Mouse (Mus musculus): ENCODE data around the gene Rab3il1.

Rab3il1 gene

DNA sequence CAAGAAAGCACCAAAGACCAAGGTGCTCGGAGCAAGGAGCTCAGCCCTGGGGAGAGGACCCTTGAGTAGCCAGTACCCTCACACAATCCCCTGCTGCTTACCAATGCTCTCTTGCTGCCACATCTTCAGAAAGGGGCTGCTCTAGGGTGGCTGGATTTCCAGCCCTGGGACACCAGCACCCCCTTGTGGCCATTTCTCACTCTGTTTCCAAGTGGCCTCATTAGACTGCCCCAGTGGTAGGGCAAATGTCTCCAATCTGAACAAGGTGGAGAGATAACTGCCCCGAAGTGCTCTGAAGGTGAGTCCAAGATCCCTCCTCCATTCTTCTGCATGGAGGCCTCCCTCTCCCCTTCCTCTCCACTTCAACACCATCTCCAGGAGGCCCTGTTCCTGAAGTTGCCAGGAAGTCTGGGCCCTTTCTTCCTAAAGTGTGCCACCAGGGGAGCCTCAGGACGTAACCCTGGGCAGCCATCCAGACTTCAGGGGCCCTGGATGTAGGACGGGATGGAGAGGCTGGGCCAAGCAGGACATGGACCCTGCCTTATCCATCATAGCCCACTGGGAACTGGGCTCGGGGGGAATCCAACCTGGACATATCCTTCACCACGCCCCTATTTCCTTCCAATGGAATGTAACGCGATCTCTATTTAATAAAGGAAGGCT lies 33.4 kb downstream of the Rab3il1 start:
- in situ Hi-C loops (cut with MboI; ENCODE audit: unreplicated experiment in 2 of 2), result loop anchor here (5.0 to 25.0 kb wide), 5 partner anchors 38 to 898 kb away; partner anchors contain the start of genes Asrgl1 (in 1 of the 2) and Fads1 (in 1 of the 2)

DNA sequence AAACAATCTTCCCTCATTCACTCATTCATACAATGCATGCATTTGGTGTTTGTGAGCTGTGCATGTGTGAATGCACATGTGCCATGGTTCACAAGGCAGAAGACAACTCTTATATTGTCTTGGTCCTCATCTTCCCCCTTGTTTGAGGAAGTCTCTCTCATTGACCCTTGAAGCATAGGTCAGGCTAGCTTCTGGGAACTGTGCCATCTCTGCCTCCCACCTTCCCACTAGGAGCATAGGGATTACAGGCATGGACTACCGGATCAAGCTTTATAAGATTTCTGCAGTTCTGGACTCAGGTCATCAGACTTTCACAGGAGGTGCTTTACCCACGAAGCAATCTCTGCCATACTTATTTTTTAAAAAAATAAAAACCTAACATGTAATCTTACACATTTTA lies 36.1 kb downstream of the Rab3il1 start:
- in situ Hi-C loops (cut with MboI; ENCODE audit: unreplicated experiment in 2 of 2), result loop anchor here (5.0 to 25.0 kb wide), 4 partner anchors 60 to 900 kb away; partner anchors contain the start of genes Asrgl1 (in 1 of the 2) and Fads1 (in 1 of the 2)

DNA sequence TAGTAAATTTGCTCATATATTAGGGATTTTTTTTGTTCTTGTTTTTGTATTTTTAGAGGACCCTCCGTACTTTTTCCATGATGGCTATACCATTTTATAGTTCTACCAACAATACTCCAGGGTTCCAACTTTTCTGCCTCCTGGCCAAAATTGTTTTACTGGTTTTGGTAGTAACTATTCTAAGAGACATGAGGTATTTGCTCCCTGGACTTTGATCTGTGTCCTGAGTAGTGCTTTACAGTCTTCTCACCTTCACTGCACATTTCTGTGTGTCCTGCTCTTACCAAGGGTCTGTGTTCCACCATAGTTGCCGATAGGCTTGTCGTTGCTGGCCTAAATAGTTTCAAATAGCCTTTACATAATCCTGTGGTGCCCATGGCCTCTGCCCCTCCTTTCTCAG lies 36.9 kb downstream of the Rab3il1 start:
- in situ Hi-C loops (cut with MboI; ENCODE audit: unreplicated experiment in 2 of 2), result loop anchor here (5.0 to 25.0 kb wide), 4 partner anchors 59 to 901 kb away; partner anchors contain the start of genes Asrgl1 (in 1 of the 2) and Fads1 (in 1 of the 2)

DNA sequence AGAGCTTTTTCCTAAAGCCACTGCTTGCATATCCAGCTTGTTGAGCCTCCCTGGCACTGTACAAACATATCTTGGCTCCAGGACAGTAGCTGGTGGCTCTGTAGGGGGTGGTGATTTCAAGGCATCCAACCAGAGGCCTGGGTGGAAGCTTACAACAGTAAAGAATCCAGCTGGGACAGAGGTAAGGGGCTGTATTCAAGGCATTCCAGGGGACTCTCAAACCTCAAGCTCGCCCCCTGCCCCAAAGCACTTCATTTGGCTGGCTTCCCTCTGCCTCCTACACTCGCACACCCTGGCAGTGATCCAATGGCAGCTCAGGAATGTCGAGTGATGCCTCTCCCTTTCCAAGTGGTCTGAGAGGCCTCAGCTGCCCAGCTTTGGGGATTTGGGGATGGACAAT lies 37.4 kb downstream of the Rab3il1 start:
- in situ Hi-C loops (cut with MboI; ENCODE audit: unreplicated experiment in 2 of 2), result loop anchor here (5.0 to 25.0 kb wide), 4 partner anchors 58 to 902 kb away; partner anchors contain the start of genes Asrgl1 (in 1 of the 2) and Fads1 (in 1 of the 2)

DNA sequence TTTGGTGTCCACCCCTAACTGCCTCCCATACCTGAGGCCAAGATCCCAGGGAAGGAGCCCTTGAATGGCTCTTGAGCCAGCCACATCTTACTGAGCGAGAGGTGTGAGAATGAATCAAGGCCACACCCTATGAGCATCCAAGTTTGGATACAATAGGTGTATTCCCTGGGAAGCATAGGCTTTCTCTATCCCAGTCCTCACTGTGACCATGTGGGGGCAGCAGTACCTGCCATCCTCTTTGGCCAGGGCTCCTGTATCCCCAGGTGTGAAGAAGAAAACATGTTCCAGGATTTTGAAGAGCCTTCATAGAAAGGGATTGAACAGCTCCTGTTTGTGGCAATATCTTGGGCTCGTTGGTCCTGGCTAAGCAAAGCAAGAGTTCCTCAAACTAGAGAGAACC lies 38.1 kb downstream of the Rab3il1 start:
- in situ Hi-C loops (cut with MboI; ENCODE audit: unreplicated experiment in 2 of 2), result loop anchor here (5.0 to 25.0 kb wide), 4 partner anchors 58 to 902 kb away; partner anchors contain the start of genes Asrgl1 (in 1 of the 2) and Fads1 (in 1 of the 2)

DNA sequence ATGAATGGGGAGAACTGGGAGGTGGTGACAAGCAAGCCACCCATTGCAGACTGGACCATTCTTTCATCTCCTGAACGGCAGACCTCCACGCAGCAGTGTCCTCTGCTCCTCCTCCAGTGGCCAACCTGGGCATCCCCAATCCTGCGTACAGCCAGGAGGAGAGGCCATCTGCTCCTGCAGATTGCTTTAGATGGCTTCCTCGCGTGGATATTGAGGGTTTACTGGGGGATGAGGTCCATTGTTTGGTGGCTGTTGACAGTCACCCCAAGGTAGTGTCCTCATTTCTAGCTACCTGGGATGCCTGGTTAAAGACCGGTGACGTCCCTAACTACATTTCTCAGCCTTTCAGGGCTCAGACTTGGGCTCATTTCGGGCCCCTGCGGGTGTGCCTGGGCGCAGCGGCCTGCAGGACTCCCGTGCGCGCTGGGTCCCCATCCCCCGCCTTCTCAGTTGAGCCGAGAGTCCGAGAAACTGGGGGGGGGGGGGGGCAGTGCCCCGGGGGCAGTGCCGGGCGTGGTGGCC lies 39.5 kb downstream of the Rab3il1 start:
- in situ Hi-C loops (cut with MboI; ENCODE audit: unreplicated experiment in 2 of 2), result loop anchor here in 1 of 2 experiments (25.0 kb wide), 1 partner anchor 904 kb away; the partner anchor contains the start of gene Asrgl1

DNA sequence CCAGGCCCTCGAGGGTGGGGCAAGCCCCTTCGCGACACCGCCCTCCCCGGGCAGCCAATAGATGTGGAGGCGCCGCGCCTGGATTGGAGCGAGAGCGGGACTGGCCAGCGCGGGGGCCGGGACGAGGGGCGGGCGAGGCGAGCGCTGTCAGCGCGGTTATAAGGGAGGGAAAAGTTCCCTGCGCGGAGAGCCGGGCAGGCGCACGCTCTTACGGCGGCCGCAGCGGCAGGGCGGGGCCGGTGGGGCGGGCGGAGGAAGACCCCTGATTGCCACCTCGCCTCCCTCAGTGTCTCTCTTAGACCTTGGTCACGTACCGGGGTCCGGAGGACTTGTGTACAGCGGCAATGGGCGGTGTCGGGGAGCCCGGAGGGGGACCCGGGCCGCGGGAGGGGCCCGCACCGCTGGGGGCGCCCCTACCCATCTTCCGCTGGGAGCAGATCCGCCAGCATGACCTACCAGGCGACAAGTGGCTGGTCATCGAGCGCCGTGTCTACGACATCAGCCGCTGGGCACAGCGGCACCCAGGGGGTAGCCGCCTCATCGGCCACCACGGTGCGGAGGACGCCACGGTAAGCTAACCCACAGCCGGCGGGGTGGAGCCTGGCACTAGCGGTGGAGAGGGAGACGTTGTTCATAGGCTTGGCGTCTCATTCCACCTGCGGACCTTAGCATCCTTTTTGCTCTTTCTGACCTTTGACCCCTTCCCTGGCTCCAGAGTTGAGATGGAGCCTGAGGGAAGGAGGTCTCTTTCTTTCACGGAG lies 40.1 kb downstream of the Rab3il1 start, which contains the start of gene Fads3:
Gene Fads3 (plus strand): TSS at position 182 of the 761 bp plus-strand sequence.
- in situ Hi-C loops (cut with MboI; ENCODE audit: unreplicated experiment in 2 of 2), result loop anchor here in 1 of 2 experiments (25.0 kb wide), 1 partner anchor 904 kb away; the partner anchor contains the start of gene Asrgl1

DNA sequence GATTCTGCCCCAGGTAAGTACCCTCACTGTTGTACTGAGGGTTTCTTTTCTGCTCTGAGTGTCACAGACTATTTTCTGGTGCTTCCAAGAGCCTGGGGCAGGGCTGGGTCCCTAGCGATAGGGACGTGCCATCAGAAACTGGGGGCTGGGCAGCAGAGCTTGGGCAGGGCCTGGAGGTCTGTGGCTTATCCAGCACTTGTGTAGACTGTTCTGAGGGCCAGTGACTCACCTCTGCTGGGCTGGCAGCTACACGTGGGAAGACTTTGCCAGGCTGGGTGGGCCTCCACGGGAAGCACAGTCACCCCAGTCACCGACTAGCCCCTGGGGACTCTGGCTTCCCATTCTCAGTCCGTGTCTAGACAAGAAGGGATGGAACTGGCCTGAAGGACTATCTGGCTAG lies 40.8 kb downstream of the Rab3il1 start:
- in situ Hi-C loops (cut with MboI; ENCODE audit: unreplicated experiment in 2 of 2), result loop anchor here in 1 of 2 experiments (25.0 kb wide), 1 partner anchor 905 kb away; the partner anchor contains the start of gene Asrgl1

DNA sequence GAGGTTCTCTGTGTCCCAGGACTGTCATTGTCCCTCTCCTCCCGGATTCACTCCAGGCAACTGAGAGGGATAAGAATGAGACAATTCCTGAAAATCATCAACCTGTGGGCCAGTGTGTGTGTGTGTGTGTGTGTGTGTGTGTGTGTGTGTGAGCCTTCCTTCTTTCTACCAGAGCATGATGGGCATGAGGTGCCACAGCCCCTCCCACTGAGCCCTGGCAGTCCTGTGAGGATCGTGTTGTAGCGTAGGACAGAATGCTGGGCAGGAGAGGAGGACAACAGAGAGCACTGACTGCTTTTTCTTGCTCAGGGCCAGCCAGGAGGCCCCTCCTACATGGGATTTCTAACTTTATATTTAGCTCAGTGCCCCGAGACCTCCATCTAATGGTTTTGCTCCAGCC lies 41.3 kb downstream of the Rab3il1 start:
- in situ Hi-C loops (cut with MboI; ENCODE audit: unreplicated experiment in 2 of 2), result loop anchor here in 1 of 2 experiments (25.0 kb wide), 1 partner anchor 906 kb away; the partner anchor contains the start of gene Asrgl1

DNA sequence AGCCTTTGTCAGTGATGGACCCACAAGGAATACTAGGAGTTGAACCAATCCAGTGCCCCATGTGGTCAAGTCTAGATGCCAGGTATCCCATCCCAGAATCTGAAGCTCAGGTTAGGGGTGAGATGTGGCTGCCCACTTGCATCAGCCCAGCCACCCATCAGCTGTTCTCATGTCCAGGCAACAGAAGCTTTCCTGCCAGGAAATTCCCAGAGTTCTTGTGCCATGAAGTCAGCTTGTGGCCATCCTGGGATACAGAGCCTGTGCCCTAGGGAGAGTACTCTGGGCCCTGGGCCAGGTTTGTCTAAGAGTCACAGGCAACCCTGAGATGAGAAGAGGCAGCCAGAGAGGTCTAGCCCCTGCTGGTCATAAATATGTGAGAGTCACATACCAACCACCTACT lies 42.2 kb downstream of the Rab3il1 start:
- in situ Hi-C loops (cut with MboI; ENCODE audit: unreplicated experiment in 2 of 2), result loop anchor here in 1 of 2 experiments (25.0 kb wide), 1 partner anchor 906 kb away; the partner anchor contains the start of gene Asrgl1

DNA sequence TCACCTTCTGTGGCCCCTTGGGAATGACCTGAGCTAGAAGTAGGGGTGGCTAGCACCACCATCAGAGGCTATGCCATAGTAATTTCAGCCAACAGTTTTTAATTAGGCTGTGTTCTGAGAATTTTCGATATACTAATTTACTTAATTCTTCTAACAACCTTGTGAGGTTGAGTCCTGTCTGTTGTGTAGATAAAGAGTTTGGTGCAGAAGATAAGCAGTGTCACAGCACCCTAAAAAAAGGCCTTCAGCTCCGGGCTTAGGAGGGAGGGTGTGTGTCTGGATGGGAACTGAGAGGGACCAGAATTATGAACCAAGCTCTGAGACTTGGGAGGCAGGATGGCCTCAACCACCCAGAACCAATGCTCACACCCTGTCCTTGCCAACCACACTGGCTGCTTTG lies 44.2 kb downstream of the Rab3il1 start:
- in situ Hi-C loops (cut with MboI; ENCODE audit: unreplicated experiment in 2 of 2), result loop anchor here in 1 of 2 experiments (25.0 kb wide), 1 partner anchor 908 kb away; the partner anchor contains the start of gene Asrgl1

DNA sequence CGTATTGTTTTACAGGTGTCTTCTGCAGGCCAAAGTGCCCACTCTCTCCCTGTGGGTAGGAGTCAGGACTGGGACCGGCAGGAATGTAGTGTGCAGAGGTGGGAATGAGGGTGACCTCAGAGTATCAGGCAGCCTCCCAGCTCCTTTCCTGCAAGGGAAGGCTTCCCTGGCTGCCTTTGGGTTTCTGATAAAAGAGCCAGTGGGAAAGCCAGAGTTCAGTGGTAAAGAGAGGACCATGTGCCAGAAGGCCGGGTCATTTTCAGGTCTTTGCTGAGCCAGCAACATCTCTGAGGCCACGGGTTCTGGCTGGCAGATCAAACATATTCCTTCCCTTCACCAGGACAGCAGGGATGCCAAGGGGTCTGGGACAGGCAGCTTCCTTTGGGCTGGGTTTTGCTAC lies 44.9 kb downstream of the Rab3il1 start:
- in situ Hi-C loops (cut with MboI; ENCODE audit: unreplicated experiment in 2 of 2), result loop anchor here in 1 of 2 experiments (25.0 kb wide), 1 partner anchor 909 kb away; the partner anchor contains the start of gene Asrgl1

DNA sequence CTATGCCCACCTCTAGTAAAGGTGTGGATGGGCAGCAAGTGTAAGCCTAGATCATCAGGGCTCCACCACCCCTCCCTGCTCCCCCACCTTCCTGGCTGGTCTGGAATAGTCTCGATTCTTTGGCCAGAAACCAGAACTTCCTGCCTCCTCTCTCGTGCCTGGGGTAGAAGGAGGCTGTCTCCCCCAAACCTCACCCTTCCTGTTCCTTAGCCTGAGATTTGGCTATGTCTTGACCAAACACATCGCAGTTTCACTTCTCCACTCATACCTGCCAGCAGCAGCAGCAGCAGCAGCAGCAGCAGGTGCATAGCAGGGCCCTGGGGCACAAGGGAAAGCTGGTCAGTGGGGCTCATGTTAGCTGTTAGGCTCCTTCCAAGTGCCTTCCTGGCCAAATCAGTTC lies 45.5 kb downstream of the Rab3il1 start:
- in situ Hi-C loops (cut with MboI; ENCODE audit: unreplicated experiment in 2 of 2), result loop anchor here in 1 of 2 experiments (25.0 kb wide), 1 partner anchor 910 kb away; the partner anchor contains the start of gene Asrgl1

DNA sequence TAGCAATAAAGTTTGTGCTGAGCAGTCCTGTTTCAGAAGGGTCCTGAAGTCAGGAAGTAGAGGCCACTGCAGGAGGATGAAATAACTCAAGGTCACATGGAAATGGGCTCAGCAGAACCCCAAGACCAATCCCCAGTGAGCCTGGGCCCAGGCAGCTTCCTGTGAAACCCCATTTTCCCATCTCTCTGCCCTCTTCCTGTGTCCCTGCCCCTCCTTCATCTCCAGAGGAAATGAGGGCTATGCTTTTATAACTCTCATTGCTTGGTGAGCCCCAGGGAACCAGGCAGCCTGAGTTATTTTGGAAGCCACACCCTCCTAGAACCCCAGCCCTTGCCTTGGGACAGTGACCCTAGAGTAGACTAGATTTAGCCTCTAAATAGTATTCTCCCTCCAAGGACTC lies 48.1 kb downstream of the Rab3il1 start:
- in situ Hi-C loops (cut with MboI; ENCODE audit: unreplicated experiment in 2 of 2), result loop anchor here in 1 of 2 experiments (25.0 kb wide), 1 partner anchor 912 kb away; the partner anchor contains the start of gene Asrgl1

DNA sequence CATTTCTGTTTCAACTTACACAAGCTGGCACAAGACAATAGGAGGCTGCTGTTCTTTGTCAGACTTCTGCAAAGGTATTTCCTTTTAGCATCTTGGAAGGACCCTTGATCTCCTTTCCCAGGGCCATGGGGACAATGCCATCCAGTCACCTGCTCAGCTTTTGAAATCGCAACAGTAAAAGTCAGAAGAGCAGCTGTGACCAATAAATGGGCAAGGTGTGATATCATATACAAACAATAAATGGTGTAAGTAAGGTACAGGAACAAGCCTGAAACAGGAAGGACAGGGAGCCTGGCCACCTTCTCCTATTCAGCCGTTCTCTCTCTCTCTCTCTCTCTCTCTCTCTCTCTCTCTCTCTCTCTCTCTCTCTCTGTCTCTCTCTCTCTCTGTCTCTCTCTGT lies 49.0 kb downstream of the Rab3il1 start:
- in situ Hi-C loops (cut with MboI; ENCODE audit: unreplicated experiment in 2 of 2), result no loop called here

DNA sequence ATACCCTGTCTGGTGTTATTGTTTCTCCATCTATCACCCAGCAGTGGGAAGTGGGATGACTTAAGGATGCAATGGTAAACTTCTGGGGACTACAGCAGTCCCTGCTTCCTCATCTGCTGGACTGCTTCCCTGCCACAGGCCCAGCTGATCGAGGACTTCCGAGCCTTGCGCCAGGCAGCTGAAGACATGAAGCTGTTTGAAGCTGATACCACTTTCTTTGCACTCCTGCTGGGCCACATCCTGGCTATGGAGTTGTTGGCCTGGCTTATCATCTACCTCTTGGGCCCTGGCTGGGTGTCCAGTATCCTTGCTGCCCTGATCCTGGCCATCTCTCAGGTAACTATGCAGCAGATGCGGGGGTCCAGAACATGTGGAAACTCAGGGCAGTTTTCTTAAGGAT lies 51.2 kb downstream of the Rab3il1 start:
- in situ Hi-C loops (cut with MboI; ENCODE audit: unreplicated experiment in 2 of 2), result no loop called here

DNA sequence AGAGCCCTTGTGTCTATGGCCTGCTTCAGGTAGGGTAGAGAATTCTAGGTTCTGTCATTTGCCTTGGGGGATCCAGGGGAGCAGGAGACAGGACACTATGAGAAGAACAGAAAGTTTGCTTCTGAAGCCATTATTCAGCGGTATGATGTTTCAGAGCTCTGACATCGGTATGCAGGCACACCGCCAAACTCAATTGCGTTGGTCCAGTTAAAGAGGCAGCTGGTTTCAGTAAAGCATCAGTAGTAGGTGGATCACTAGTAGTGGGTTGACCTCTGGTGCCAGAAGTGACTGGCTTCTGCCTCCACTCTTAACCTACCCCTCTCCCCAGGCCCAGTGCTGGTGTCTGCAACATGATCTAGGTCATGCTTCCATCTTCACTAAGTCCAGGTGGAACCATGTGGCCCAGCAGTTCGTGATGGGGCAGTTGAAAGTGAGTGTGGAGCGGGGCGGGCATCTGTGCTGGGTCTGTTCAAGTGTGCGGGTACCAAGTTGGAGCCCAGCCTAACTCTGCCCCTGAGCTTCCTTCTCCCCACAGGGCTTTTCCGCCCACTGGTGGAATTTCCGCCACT lies 52.3 kb downstream of the Rab3il1 start:
- in situ Hi-C loops (cut with MboI; ENCODE audit: unreplicated experiment in 2 of 2), result no loop called here

DNA sequence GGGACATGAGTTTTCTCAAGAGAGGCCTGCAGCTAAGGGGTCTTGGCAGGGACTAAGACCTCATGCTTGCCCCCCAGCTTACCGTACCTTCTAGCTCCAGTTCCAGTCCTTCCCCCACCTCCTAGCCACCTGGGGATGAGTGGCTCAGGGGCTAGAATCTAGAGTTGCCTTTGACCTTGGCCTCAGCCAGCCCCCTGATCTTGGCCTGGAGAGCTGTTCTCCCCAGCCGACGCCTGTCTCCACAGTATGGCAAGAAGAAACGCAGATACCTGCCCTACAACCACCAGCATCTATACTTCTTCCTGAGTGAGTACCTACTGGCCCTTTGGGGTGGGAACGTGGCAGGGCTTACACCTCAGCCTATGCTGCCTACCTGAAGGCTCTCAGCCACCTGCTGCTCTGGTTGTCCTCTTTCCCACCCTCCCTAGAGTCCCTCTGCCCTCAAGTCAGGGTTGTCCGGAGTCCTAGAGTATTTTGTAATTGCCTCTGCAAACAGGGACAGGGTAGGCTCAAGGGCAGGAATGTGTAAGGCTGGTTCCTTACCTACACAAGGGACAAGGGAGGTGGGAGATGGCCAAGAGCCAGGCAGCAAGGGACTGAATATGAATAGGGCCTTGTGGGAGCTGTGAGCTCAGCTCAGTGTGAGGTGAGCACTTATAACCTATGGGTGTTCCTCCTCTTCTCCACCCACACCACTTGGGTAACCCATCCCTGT lies 53.0 kb downstream of the Rab3il1 start:
- in situ Hi-C loops (cut with MboI; ENCODE audit: unreplicated experiment in 2 of 2), result no loop called here

DNA sequence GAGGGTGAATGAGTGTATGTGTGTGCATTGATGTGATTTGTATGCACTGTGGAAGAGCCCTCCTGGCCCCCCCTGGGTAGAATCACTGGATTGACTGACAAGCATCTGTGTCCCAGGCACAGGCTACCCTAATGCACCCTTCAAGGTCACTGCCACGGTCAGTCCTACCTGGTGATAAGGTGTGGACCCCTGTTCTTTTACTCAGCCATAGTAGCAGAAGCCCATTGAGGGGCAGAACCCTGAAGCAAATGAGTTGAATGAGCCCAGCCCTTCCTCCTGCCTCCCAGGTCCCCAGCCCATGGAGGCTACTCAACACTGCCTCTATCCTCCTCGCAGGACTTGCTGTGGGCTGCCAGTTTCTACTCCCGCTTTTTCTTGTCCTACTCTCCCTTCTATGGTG lies 53.8 kb downstream of the Rab3il1 start:
- in situ Hi-C loops (cut with MboI; ENCODE audit: unreplicated experiment in 2 of 2), result no loop called here
